ENCODE assay signal across 19 mouse cellular contexts in the genomic region with DNA sequence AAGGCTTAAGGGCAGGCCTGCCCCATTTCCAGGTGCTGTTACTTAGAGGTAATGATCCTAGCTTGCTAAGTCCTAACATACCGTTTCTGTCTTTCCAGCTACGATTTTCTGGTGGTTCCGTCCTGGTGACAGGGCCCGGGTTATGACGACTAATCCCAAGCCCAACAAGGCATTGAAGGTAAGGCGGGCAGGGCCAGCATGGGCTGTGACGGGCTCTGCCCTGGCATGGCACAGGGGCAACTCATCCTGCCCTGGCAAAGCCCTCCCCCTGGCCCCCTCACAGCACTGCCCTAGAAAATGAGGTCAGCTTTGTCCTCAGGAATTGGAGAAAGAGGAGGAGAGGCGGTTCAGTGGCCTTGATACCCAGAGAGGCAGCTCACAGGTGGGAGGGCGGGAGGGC. TPM values are rescaled to one million over a fixed set of nuclear protein-coding genes. Genes with fewer than 3 reads are reported as not detected.
DNase-seq lines count a peak whose midpoint lies in the region; ATAC-seq and TF ChIP-seq lines count a peak whose summit lies in the region.
"Had no signal": no experiment of that assay in that cellular context is flagged by ENCODE, and none has a peak within 500 bp of the region (broad histone marks: within the 10 kb centered on the region; RNA-seq: fewer than 3 reads in every experiment).

No protein-coding gene starts in this region.

- no peak overlapping the region for H3K9ac ChIP-seq in liver, postnatal 0 days (replicated peaks)
- H3K9ac ChIP-seq in hindbrain, embryonic 16.5 days (ENCODE audit: low read depth, low read length), result peak overlapping the region; percentile 29; the same call in 1 of the 2 replicates
- 0 out of 2 replicates have a peak overlapping the region, but pooled peaks have one; percentile 54 for H3K9ac ChIP-seq in neural tube, embryonic 14.5 days (replicated peaks; ENCODE audit: low read depth, low read length)
- H3K9ac ChIP-seq: kidney, embryonic 15.5 days; liver, embryonic 14.5 days had no signal

- TF ChIP-seq CTCF in gastrocnemius, adult 2 months (IDR thresholded peaks at IDR 0.05), result no peak
- no peak for TF ChIP-seq CTCF in liver, postnatal 0 days (IDR thresholded peaks at IDR 0.05; ENCODE audit: low read depth)

- intact Hi-C loops in gastrocnemius, adult 2 months (cut with DNase I), result no loop called here
- intact Hi-C loops in gastrocnemius, postnatal 36 days (cut with DNase I), result no loop called here

- no peaks in the 10 kb centered on the region for H3K27me3 ChIP-seq in liver, postnatal 0 days (ENCODE audit: insufficient read depth, low read length)
- no peaks in the 10 kb centered on the region for H3K27me3 ChIP-seq in hindbrain, embryonic 16.5 days (replicated peaks; ENCODE audit: control insufficient read depth, insufficient read depth, low read length)
- no peaks in the 10 kb centered on the region for H3K27me3 ChIP-seq in neural tube, embryonic 14.5 days (ENCODE audit: control insufficient read depth, insufficient read depth, low read length)
- H3K27me3 ChIP-seq: kidney, embryonic 15.5 days had no signal

- H3K27ac ChIP-seq in gastrocnemius, adult 2 months, result peak overlapping the region; percentile 100; the same call in 1 of the 2 replicates
- H3K27ac ChIP-seq in liver, postnatal 0 days (ENCODE audit: low read depth), result no peak overlapping the region
- H3K27ac ChIP-seq in hindbrain, embryonic 16.5 days (ENCODE audit: low read depth, low read length), result no peak overlapping the region
- H3K27ac ChIP-seq in neural tube, embryonic 14.5 days (ENCODE audit: low read depth, low read length), result peak overlapping the region; percentile 91; the same call in 1 of the 2 replicates
- H3K27ac ChIP-seq: layer of hippocampus, adult 2 months; liver, embryonic 14.5 days; macrophage had no signal

- H3K9me3 ChIP-seq in liver, postnatal 0 days (ENCODE audit: low read length), result no peaks in the 10 kb centered on the region
- H3K9me3 ChIP-seq in hindbrain, embryonic 16.5 days (ENCODE audit: control insufficient read depth, low read length), result no peaks in the 10 kb centered on the region
- H3K9me3 ChIP-seq in neural tube, embryonic 14.5 days (ENCODE audit: control insufficient read depth, low read length), result no peaks in the 10 kb centered on the region
- H3K9me3 ChIP-seq: kidney, embryonic 15.5 days had no signal

- no peak for ATAC-seq in liver, postnatal 0 days
- no peak for ATAC-seq in hindbrain, embryonic 16.5 days
- no peak for ATAC-seq in neural tube, embryonic 14.5 days (ENCODE audit: low read depth)

- no peak overlapping the region for H3K4me2 ChIP-seq in liver, postnatal 0 days (ENCODE audit: low read depth, low read length)
- peak overlapping the region; percentile 66 for H3K4me2 ChIP-seq in hindbrain, embryonic 16.5 days (ENCODE audit: low read length)
- peak overlapping the region; percentile 60 for H3K4me2 ChIP-seq in neural tube, embryonic 14.5 days (ENCODE audit: low read depth, low read length)

- H3K36me3 ChIP-seq in liver, postnatal 0 days (replicated peaks; ENCODE audit: insufficient read depth, low read length), result peaks cover 65% of the 10 kb centered on the region
- H3K36me3 ChIP-seq in hindbrain, embryonic 16.5 days (ENCODE audit: control insufficient read depth, insufficient read depth, low read length), result peaks cover 10% of the 10 kb centered on the region
- 0 out of 2 replicates have a peak, but pooled peaks cover 3% of the 10 kb centered on the region for H3K36me3 ChIP-seq in neural tube, embryonic 14.5 days (ENCODE audit: control insufficient read depth, insufficient read depth, low read length)

- 93% methylated on average over 9 of the region's 9 CpGs for WGBS in liver, postnatal 0 days (ENCODE audit: insufficient replicate concordance)
- 92% methylated on average over 9 of the region's 9 CpGs for WGBS in hindbrain, embryonic 16.5 days
- 93% methylated on average over 9 of the region's 9 CpGs for WGBS in neural tube, embryonic 14.5 days

- no peak for TF ChIP-seq EP300 in liver, postnatal 0 days (IDR thresholded peaks at IDR 0.05; ENCODE audit: low read depth)

- peaks cover 54% of the 10 kb centered on the region for H3K4me1 ChIP-seq in liver, postnatal 0 days (ENCODE audit: insufficient read depth)
- H3K4me1 ChIP-seq in hindbrain, embryonic 16.5 days (ENCODE audit: control insufficient read depth, insufficient read depth, low read depth, low read length), result peaks cover 34% of the 10 kb centered on the region
- H3K4me1 ChIP-seq in neural tube, embryonic 14.5 days (ENCODE audit: control insufficient read depth, insufficient read depth, low read length), result peaks cover 37% of the 10 kb centered on the region

- DNase-seq in gastrocnemius, adult 2 months, result peak; percentile 22
- DNase-seq in gastrocnemius, postnatal 36 days, result no peak
- peak; percentile 2 for DNase-seq in liver
- no peak for DNase-seq in liver, postnatal 0 days
- no peak for DNase-seq in gastrocnemius, adult 8-10 months (ENCODE audit: low spot score in 2 of 2)
- no peak for DNase-seq in T-cell, adult 2 months (ENCODE audit: low spot score)
- DNase-seq: adrenal gland, postnatal 14 days; retina, postnatal 1 day had no signal

- H3K4me3 ChIP-seq in gastrocnemius, adult 2 months, result no peak overlapping the region
- no peak overlapping the region for H3K4me3 ChIP-seq in liver, postnatal 0 days (ENCODE audit: low read depth, low read length)
- no peak overlapping the region for H3K4me3 ChIP-seq in hindbrain, embryonic 16.5 days (ENCODE audit: low read length)
- H3K4me3 ChIP-seq in neural tube, embryonic 14.5 days (ENCODE audit: low read depth, low read length), result no peak overlapping the region
- H3K4me3 ChIP-seq: kidney, embryonic 15.5 days; layer of hippocampus, adult 2 months; myocyte had no signal

RNA-seq across cellular contexts. Expression of a gene that starts 7.7 kb away (rescaled TPM):
- 10 to 100 TPM; 14.9 to 23.8 TPM for total RNA-seq in gastrocnemius, adult 2 months (2021)
- total RNA-seq in gastrocnemius, postnatal 36 days (2021), result 10 to 100 TPM; 16.6 to 21.4 TPM
- polyA plus RNA-seq in liver, postnatal 0 days (2015; fragmentation: Nextera tagmentation; extraction: Ambion mirVana), result 15.7 and 19.1 TPM in 2 replicates
- 12.1 and 13.0 TPM in 2 replicates for polyA plus RNA-seq in hindbrain, embryonic 16.5 days (2015; fragmentation: Nextera tagmentation; extraction: Ambion mirVana)
- polyA plus RNA-seq in neural tube, embryonic 14.5 days (2014; fragmentation: Nextera tagmentation; extraction: Ambion mirVana), result 5.7 and 8.9 TPM in 2 replicates
- 10 to 100 TPM; 15.2 to 21.2 (median 18.1) TPM for total RNA-seq in gastrocnemius, adult 8-10 months (2022)

RNA-seq across cellular contexts. Expression of a gene that starts 20.7 kb away (rescaled TPM):
- under 1 TPM; 0.87 to 0.95 TPM for total RNA-seq in gastrocnemius, adult 2 months (2021)
- 1 to 10 TPM in 1 of 2 experiments, under 1 TPM in 1; 0.96 to 1.4 TPM for total RNA-seq in gastrocnemius, postnatal 36 days (2021)
- 3.0 and 3.2 TPM in 2 replicates for polyA plus RNA-seq in liver, postnatal 0 days (2015; fragmentation: Nextera tagmentation; extraction: Ambion mirVana)
- polyA plus RNA-seq in hindbrain, embryonic 16.5 days (2015; fragmentation: Nextera tagmentation; extraction: Ambion mirVana), result 0.05 and 0.09 TPM in 2 replicates
- 0.23 TPM in 1 of 2 replicates, not detected in the other for polyA plus RNA-seq in neural tube, embryonic 14.5 days (2014; fragmentation: Nextera tagmentation; extraction: Ambion mirVana)
- total RNA-seq in gastrocnemius, adult 8-10 months (2022), result 1 to 10 TPM in 2 of 4 experiments, under 1 TPM in 2; 0.41 to 1.4 (median 0.88) TPM
- total RNA-seq: granulocyte monocyte progenitor cell, adult 5-6 weeks had no signal
- polyA plus RNA-seq: macrophage had no signal

RNA-seq across cellular contexts. Expression of a gene that starts 23.6 kb away (rescaled TPM):
- 10 to 100 TPM; 32.8 to 40.4 TPM for total RNA-seq in gastrocnemius, adult 2 months (2021)
- 10 to 100 TPM; 27.4 to 31.2 TPM for total RNA-seq in gastrocnemius, postnatal 36 days (2021)
- 5.6 and 6.4 TPM in 2 replicates for polyA plus RNA-seq in liver, postnatal 0 days (2015; fragmentation: Nextera tagmentation; extraction: Ambion mirVana)
- polyA plus RNA-seq in hindbrain, embryonic 16.5 days (2015; fragmentation: Nextera tagmentation; extraction: Ambion mirVana), result 27.1 and 32.6 TPM in 2 replicates
- polyA plus RNA-seq in neural tube, embryonic 14.5 days (2014; fragmentation: Nextera tagmentation; extraction: Ambion mirVana), result 35.4 and 39.6 TPM in 2 replicates
- total RNA-seq in gastrocnemius, adult 8-10 months (2022), result 10 to 100 TPM; 29.3 to 37.0 (median 32.3) TPM

RNA-seq across cellular contexts. Expression of a gene that starts 27.2 kb away (rescaled TPM):
- total RNA-seq in gastrocnemius, adult 2 months (2021), result not detected
- not detected for total RNA-seq in gastrocnemius, postnatal 36 days (2021)
- not detected in 2 replicates for polyA plus RNA-seq in liver, postnatal 0 days (2015; fragmentation: Nextera tagmentation; extraction: Ambion mirVana)
- not detected in 2 replicates for polyA plus RNA-seq in hindbrain, embryonic 16.5 days (2015; fragmentation: Nextera tagmentation; extraction: Ambion mirVana)
- not detected in 2 replicates for polyA plus RNA-seq in neural tube, embryonic 14.5 days (2014; fragmentation: Nextera tagmentation; extraction: Ambion mirVana)
- not detected for total RNA-seq in gastrocnemius, adult 8-10 months (2022)
- total RNA-seq: adrenal gland, postnatal 14 days; granulocyte monocyte progenitor cell, adult 5-6 weeks; layer of hippocampus, adult 2 months; left cerebral cortex, postnatal 10 days had no signal
- polyA plus RNA-seq: embryonic facial prominence, embryonic 14.5 days; frontal cortex, adult 2 months; kidney, embryonic 15.5 days; liver, embryonic 14.5 days; macrophage; myocyte had no signal

RNA-seq across cellular contexts. Expression of a gene that starts 27.6 kb away (rescaled TPM):
- total RNA-seq in gastrocnemius, adult 2 months (2021), result 10 to 100 TPM in 1 of 2 experiments, 1 to 10 TPM in 1; 7.7 to 10.6 TPM
- total RNA-seq in gastrocnemius, postnatal 36 days (2021), result 1 to 10 TPM; 6.7 to 8.7 TPM
- polyA plus RNA-seq in liver, postnatal 0 days (2015; fragmentation: Nextera tagmentation; extraction: Ambion mirVana), result 28.8 and 29.1 TPM in 2 replicates
- 70.7 and 73.0 TPM in 2 replicates for polyA plus RNA-seq in hindbrain, embryonic 16.5 days (2015; fragmentation: Nextera tagmentation; extraction: Ambion mirVana)
- 71.1 TPM in 2 replicates for polyA plus RNA-seq in neural tube, embryonic 14.5 days (2014; fragmentation: Nextera tagmentation; extraction: Ambion mirVana)
- 10 to 100 TPM in 1 of 4 experiments, 1 to 10 TPM in 3; 7.8 to 10.4 (median 8.8) TPM for total RNA-seq in gastrocnemius, adult 8-10 months (2022)

Comparison
In these comparisons a context has a peak if more than half of its experiments do, and no peak if none do; other contexts are left out.
1. DNase-seq: peak in gastrocnemius, adult 2 months (single experiment) and liver (single experiment); none in gastrocnemius, postnatal 36 days (0 of 2), liver, postnatal 0 days (single experiment), gastrocnemius, adult 8-10 months (0 of 2) and T-cell, adult 2 months (single experiment).
2. H3K27ac ChIP-seq: peak in gastrocnemius, adult 2 months (single experiment) and neural tube, embryonic 14.5 days (single experiment); none in liver, postnatal 0 days (single experiment) and hindbrain, embryonic 16.5 days (single experiment).